Comparison of ENCODE assay signal across 27 mouse cellular contexts in the genomic region with DNA sequence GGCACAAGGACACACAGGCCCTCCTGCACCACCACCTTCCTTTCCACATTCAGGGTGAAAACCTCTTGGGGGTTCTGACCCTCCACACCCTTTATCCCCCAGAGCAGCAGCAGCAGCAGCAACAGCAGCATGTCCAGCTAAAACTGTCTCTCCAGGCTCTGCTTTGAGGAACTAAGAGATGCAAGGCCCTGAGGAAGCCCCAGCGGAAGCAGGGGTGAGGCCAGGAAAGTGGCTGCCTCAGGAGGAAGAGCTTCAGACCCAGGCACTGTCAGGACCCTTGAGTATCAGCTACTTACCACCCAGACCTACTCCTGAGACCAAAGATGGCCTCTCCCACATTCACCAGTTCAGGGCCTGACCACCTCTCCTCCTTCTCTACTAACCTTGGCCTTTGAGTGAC. TPM values are rescaled to one million over a fixed set of nuclear protein-coding genes. Genes with fewer than 3 reads are reported as not detected.
DNase-seq lines count a peak whose midpoint lies in the region; ATAC-seq and TF ChIP-seq lines count a peak whose summit lies in the region.
"Had no signal": no experiment of that assay in that cellular context is flagged by ENCODE, and none has a peak within 500 bp of the region (broad histone marks: within the 10 kb centered on the region; RNA-seq: fewer than 3 reads in every experiment).

Gene Siglece, minus strand, starts transcription at position 160 of the 400 bp plus-strand sequence.

- no peak for TF ChIP-seq CTCF in spleen, adult 2 months (IDR thresholded peaks at IDR 0.05; ENCODE audit: extremely low read depth, insufficient read depth, insufficient read length, insufficient replicate concordance)

- H3K4me3 ChIP-seq in heart, embryonic 12.5 days, result no peak within 1 kb of the TSS
- H3K4me3 ChIP-seq in spleen, adult 2 months (ENCODE audit: extremely low read depth, insufficient read depth, insufficient read length), result peak within 1 kb of the TSS; percentile 21
- no peak within 1 kb of the TSS for H3K4me3 ChIP-seq in hindbrain, embryonic 10.5 days
- H3K4me3 ChIP-seq: forebrain, embryonic 13.5 days; left cerebral cortex, adult 2 months; neural tube, embryonic 12.5 days had no signal

- no peaks in the 10 kb centered on the region for H3K9me3 ChIP-seq in heart, embryonic 12.5 days (replicated peaks)
- H3K9me3 ChIP-seq in hindbrain, embryonic 10.5 days, result no peaks in the 10 kb centered on the region
- H3K9me3 ChIP-seq: forebrain, embryonic 13.5 days; neural tube, embryonic 12.5 days had no signal

- 0 out of 2 replicates have a peak, but pooled peaks cover 7% of the 10 kb centered on the region for H3K27me3 ChIP-seq in heart, embryonic 12.5 days (replicated peaks)
- H3K27me3 ChIP-seq in spleen, adult 2 months (ENCODE audit: control insufficient read depth, insufficient read depth, low read length), result no peaks in the 10 kb centered on the region
- H3K27me3 ChIP-seq in hindbrain, embryonic 10.5 days (ENCODE audit: insufficient read depth, poor library complexity, severe bottlenecking), result no peaks in the 10 kb centered on the region
- H3K27me3 ChIP-seq: forebrain, embryonic 13.5 days; neural tube, embryonic 12.5 days had no signal

- TF ChIP-seq POLR2A in spleen, adult 2 months (IDR thresholded peaks at IDR 0.05; ENCODE audit: low read depth, low read length), result no peak

- no peaks in the 10 kb centered on the region for H3K4me1 ChIP-seq in heart, embryonic 12.5 days (replicated peaks)
- no peaks in the 10 kb centered on the region for H3K4me1 ChIP-seq in spleen, adult 2 months (ENCODE audit: control insufficient read depth, insufficient read depth, insufficient read length)
- no peaks in the 10 kb centered on the region for H3K4me1 ChIP-seq in hindbrain, embryonic 10.5 days (replicated peaks)
- H3K4me1 ChIP-seq: forebrain, embryonic 13.5 days; neural tube, embryonic 12.5 days had no signal

- ATAC-seq in heart, embryonic 12.5 days (ENCODE audit: insufficient number of reproducible peaks, low FRiP score), result no peak
- ATAC-seq in megakaryocyte progenitor cell, adult 5-6 weeks (replicated peaks; ENCODE audit: poor library complexity), result peak; percentile 63
- ATAC-seq: CD4-positive, CD25-positive, alpha-beta regulatory T cell, adult 4 months; forebrain, embryonic 13.5 days; inflammation-experienced regulatory T-cells, adult 6 months had no signal

- no peak within 1 kb of the TSS for H3K9ac ChIP-seq in heart, embryonic 12.5 days
- H3K9ac ChIP-seq: forebrain, embryonic 13.5 days; hindbrain, embryonic 14.5 days; liver, embryonic 14.5 days; neural tube, embryonic 12.5 days had no signal

- H3K36me3 ChIP-seq in heart, embryonic 12.5 days, result no peaks in the 10 kb centered on the region
- H3K36me3 ChIP-seq in spleen, adult 2 months (ENCODE audit: control insufficient read depth, insufficient read depth, low read length), result no peaks in the 10 kb centered on the region
- no peaks in the 10 kb centered on the region for H3K36me3 ChIP-seq in hindbrain, embryonic 10.5 days
- H3K36me3 ChIP-seq: neural tube, embryonic 12.5 days had no signal

- H3K27ac ChIP-seq in heart, embryonic 12.5 days (ENCODE audit: poor library complexity, severe bottlenecking), result no peak within 1 kb of the TSS
- peak within 1 kb of the TSS; percentile 19; the same call in 1 of the 2 replicates for H3K27ac ChIP-seq in spleen, adult 2 months (ENCODE audit: insufficient read depth, low read length)
- H3K27ac ChIP-seq in hindbrain, embryonic 10.5 days, result no peak within 1 kb of the TSS
- H3K27ac ChIP-seq: forebrain, embryonic 13.5 days; hindbrain, embryonic 14.5 days; left cerebral cortex, adult 2 months; liver, embryonic 14.5 days; neural tube, embryonic 12.5 days had no signal

- WGBS in heart, embryonic 12.5 days, result 72% methylated on average over 1 of the region's 1 CpGs
- 32% methylated on average over 1 of the region's 1 CpGs for WGBS in spleen, adult 2 months
- WGBS in hindbrain, embryonic 10.5 days, result 77% methylated on average over 1 of the region's 1 CpGs

- no peak within 1 kb of the TSS for H3K4me2 ChIP-seq in heart, embryonic 12.5 days
- H3K4me2 ChIP-seq: forebrain, embryonic 13.5 days; hindbrain, embryonic 14.5 days; neural tube, embryonic 12.5 days had no signal

- peak; percentile 92 for DNase-seq in heart, adult 11 months
- no peak for DNase-seq in spleen, adult 2 months (ENCODE audit: low read depth in 1 of 2, low spot score in 2 of 2)
- DNase-seq in spleen, adult 18-20 months, result no peak
- DNase-seq in hindbrain, embryonic 10.5 days (ENCODE audit: low spot score), result no peak
- no peak for DNase-seq in kidney, postnatal 36 days
- DNase-seq: adrenal gland, postnatal 36 days; cerebellum, adult 2 months; cerebellum, postnatal 25 days; gastrocnemius, postnatal 10 days; heart, postnatal 36 days; kidney, adult 18-20 months; left cerebral cortex, postnatal 4 days; lung, postnatal 10 days; midbrain, embryonic 14.5 days; retina, postnatal 1 day; right cerebral cortex, postnatal 25 days; thymus, adult 18-20 months; thymus, postnatal 4 days had no signal

RNA-seq across cellular contexts. Expression of gene Siglece, which starts in this region (rescaled TPM):
- 0.19 and 0.27 TPM in 2 replicates for polyA plus RNA-seq in heart, embryonic 12.5 days (2016; fragmentation: Nextera tagmentation; extraction: Ambion mirVana)
- 23.3 and 25.6 TPM in 2 replicates for polyA plus RNA-seq in spleen, adult 2 months (2012; rRNA removed)
- total RNA-seq in megakaryocyte progenitor cell, adult 5-6 weeks (2015), result 7.2 and 13.1 TPM in 2 replicates
- 7.2 and 8.9 TPM in 2 replicates for total RNA-seq in megakaryocyte progenitor cell, adult 5-6 weeks (2017)
- 0.36 and 0.52 TPM in 2 replicates for polyA plus RNA-seq in hindbrain, embryonic 10.5 days (2016; fragmentation: Nextera tagmentation; extraction: Ambion mirVana)

Comparison
In these comparisons a context has a peak if more than half of its experiments do, and no peak if none do; other contexts are left out.
1. RNA of gene Siglece (polyA plus RNA-seq): 23.3 to 25.6 TPM in spleen, adult 2 months; 0.36 to 0.52 TPM in hindbrain, embryonic 10.5 days and 0.19 to 0.27 TPM in heart, embryonic 12.5 days; every median in the first group is over 10 times any median in the second.